Mouse (Mus musculus) ovary, postnatal 36 days (tissue): ENCODE results near the gene Immp2l.

Source experiments
- DNase-seq: peaks from one replicate; pipeline ENCODE4 v3.0.0; 2022; ENCODE audit warnings: low spot score, mixed read lengths

Immp2l gene

DNA sequence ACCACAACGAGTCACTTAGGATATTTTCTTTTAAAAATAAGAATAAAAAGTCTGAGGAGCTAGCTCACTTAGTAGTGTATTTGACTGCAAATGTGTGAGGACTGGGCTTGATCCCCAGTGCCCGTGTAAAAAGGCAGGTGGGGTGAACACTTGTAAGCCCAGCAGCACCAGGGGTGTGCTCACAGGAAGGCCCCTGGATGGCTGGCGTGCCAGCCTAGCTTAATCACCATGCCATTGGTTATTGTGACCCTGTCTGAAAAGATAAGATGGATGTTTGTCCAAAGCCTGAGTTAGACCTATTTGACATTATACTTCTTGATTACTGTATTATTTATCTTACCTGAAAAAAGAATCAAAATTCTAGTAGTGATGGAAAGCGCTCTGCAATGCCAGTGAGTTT is 161.2 kb downstream of the Immp2l start:
- no peak for DNase-seq

DNA sequence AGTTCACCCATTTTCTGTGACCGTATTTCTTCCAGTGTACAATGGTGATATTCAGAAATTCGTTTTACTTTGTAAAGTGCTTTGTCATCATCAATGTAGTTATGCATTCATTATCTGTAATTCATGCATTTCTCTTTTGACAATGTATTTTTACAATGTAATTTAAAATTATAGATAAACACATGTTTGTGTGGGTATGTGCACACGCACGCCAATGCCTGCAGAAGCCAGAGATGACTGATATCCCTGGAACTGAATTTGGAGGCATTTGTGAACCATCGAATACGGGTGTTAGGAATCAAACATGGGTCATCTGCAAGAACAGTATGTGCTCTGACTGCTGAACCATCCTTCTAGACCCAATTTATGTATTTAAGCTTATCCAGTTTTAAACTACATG is 161.6 kb downstream of the Immp2l start:
- DNase-seq = no peak

DNA sequence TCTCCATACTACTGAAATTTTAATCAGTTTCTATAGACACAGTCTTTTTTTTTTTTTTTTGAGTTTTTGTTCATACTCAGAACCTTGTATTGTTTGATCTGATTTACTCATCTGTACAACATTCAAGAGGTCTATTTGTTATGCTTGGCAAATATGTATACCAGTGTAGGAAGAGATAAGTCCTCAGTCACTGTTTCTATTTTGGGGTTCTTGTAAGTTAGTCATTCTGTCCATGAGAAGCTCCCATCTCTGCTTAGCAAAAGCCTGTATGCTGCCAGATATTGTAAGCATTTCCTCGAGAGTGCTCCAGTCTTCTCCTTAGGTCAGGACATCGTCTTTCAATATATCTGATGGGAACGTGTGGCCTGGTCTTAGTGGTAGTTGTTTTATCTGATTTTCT is 168.9 kb downstream of the Immp2l start:
- DNase-seq = no peak

DNA sequence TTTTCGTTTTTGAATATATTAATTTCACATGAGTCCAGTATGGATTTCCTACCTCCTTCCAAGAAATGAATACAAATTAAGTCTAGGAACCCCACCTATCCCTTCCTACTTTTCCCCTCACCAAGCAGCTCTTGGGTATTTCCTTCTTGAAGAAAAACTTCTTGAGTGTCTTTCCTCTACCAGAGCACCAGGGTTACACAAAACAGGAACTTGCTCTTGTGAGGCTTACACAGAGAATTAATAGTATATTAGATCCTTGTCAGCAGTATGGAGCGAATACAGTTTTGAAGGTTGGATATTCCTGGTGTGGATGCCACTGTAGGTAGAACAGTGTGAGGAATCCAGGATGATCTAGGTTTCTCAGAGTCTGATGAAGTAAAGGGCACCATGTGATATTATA is 172.5 kb downstream of the Immp2l start:
- no peak for DNase-seq

DNA sequence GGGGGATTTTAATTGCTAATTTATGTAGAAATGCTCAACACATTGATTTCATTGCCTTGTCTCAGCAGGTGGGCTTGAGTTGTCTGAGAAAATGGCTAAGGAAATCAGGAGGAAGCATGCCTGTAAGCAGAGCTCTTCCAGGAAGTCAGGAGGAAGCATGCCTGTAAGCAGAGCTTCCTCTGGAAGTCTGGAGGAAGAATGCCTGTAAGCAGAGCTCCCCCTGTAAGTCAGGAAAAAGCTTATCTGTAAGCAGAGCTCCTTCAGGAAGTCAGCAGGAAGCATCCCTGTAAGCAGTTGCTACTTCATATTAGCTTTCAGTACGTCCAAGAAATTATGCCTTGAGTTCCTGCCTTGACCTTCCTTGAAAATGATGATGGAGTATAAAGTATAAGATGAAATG is 191.3 kb downstream of the Immp2l start:
- DNase-seq = no peak

DNA sequence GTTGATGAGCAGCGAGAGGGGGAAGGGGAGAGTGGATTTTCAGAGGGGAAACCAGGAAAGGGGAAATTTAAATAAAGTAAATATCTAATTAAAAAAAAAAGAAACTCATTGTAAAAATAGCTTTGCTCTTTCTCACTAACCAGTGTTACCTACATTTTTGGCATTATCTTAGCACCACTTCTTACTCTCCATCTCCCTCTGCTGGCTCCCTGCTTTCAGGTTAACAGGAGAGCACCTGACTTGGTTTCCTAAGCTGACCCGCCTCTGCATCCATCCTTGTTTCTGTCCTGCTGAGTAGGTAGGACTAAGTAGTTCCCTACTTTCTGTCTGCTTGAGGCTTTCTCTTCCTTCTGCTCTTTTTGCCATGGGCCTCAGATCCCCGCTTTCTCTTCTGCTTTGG is 198.0 kb downstream of the Immp2l start:
- DNase-seq = no peak

DNA sequence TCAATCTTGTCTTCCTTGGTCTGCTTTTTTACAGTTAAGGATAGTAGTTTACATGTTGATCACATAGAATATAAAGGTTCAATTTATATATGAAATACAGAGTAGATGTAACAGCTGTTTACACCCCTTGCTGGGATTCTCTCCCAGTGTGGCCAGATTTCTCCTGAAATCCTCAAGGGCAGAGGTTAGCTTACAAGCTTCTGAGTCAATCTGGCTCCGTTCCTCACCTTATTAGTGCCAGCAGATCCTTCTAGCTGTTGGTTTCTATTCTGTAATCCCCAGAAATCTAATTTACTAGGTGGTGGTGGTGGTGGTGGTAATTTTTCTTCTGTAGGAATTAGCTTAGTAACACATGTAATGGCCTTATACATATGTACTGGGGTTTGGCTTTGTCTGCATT is 199.8 kb downstream of the Immp2l start:
- DNase-seq = no peak

DNA sequence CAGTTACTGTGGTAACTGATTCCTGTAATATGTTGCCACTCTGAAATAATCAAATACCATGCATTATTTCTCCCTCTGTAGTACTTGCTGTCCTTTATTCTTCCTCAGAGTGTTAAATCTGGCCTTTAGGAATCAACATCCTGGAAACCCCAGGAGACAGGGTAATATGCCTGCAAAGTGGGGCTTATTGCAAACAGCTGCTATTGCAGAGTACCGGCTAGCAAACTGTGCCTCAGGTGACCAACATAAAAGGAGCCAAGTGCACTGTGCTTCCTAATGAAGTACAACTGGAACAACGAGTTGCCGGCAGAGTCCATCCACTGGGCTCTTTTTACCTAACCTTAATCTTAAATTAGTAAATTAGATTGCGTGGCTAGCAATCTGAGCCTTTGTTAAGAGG is 200.6 kb downstream of the Immp2l start:
- DNase-seq = no peak

DNA sequence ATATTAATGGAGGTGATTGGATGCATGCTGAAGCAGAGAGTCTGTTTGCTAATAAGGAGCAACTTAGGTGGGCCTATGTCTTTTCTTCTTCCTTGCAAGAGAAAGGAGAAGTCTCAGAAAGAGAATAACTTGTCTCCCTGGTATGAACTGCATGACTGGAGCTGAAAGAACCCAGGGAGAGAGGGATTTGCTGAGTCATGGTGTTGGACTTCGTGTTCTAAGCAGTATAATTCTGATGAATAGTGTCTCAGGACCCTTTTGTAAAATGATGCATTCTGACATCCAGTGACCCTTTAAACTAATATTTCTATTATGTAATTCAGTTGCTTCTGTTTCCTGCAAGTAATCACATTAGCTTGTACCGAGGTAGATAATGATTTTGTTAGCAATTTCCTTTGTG is 208.1 kb downstream of the Immp2l start:
- no peak for DNase-seq

DNA sequence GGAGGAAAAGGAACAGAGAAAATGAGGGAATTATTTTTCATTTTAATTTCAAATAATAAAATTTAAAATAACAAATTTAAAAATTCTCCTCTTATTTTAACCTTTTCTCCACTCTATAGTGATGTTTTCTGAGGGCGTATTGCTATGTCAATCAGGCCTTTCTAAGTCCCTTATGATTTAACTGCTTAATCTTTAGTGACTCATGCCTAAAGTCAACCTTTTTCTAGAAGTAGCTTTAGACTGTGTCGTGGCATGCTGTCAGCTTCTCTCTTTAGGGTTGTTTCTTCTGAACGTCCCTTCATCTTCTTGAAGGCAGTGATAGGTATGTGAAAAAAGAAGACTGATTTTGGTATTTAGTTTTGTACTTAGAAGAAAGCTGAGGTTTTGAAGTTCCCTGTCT is 214.0 kb downstream of the Immp2l start:
- DNase-seq = no peak

DNA sequence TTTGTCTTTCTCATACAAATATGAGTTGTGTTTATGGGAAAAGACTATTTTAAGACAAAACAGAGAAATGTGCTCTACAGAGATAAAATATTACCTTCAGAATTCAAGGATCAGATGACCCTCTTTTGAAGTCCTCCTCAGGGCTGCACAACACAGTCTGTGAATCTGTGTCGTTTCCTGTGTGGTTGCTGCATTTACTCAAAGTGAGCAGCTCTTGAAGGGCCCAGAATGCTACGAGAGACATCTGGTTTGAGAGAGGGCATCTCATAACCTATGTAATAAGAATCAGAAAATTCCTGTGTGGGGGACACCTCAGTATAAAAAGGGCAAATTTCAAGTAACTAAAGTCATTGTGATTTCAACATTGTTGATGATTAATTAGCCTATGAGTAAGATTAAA is 217.3 kb downstream of the Immp2l start:
- DNase-seq = no peak

DNA sequence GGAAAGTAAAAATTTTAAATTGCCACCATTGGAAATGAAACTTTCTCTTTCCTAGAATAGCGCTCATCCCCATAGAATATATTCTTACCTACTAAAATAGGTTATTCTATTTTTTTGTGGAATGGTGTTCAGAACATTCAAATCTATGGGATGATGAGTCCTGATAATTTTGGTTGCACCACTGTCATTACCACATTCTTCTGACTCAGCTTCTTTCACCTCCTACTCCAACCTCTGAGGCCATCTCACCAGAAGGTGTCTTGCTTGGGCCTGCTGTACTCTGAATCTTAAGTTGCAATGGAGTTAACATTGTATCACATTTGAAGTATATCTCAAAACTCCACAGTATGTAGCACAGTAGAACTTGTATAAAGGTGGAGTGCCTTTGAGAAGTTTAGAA is 224.4 kb downstream of the Immp2l start:
- DNase-seq = no peak

DNA sequence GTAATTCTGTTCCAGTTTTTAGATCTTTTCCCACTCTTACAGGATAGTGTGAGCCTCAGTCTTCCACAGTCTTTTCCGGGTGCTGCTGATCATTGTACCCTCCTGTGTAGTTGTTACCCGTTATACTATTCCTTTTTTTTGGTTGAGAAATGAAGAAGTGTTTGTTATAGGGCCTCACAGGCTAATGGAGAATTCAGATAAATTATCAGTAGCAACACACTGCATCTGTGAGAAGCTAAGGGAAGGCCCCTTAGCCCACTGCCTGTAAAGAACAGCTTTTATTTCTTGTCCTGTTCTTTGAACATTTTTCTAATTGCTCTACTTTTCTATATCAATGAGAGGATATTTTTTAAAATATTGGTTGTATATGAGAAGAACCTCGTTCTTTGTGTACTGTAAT is 226.2 kb downstream of the Immp2l start:
- no peak for DNase-seq

DNA sequence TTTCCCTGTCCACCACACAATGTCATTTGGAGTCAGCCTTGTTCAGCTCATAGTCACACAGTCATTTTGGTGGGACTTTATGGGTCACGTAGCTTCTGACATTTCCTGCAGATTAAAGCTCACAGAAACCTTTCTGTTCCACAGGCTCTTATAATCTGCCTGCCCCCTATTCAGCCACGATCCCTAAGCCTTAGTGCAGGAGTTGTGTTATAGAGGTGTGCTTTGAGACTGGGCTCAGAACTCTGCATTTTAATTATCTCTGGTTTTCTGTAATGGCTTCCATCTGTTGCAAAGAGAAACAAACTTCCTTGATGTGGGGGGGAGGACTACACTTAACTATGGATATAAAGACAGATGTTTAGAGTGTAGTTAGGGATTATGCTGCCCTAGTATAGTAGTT is 234.0 kb downstream of the Immp2l start:
- DNase-seq = no peak

DNA sequence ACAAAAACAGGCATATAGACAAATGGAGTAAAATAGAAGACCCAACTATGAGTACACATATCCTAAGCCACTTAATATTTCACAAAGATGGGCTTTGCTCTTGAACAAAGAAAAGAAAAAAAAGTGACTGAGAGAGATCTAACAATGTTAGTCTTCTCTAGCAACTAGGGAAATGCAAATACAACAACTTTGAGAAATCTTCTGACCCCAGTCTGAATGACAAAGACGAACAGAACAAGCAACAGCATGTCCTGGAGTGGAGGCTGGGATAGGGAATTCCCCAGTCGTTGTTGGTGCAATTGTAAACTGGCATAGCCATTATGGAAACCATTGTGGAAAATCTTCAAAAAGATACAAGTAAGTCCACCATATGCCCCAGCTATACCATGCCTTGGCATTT is 235.7 kb downstream of the Immp2l start:
- no peak for DNase-seq

DNA sequence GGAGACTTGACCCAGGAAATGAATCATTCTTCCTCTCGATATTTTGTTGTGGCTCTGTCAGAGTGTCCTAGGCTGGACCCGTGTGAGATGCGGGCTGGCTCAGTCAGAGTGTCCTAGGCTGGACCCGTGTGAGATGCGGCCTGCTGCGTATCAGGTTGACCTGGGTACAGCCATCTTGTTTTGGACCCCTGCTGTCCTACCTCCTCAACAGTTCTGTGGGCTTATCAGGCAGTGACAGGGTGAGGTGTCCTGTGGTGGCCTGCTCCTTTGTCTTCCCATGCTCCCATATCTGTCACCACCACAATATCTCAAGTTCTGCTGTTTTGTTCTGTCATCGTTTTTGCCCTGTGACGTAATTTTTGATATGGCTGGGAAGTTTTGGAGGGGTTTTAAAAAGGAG is 250.2 kb downstream of the Immp2l start:
- DNase-seq = no peak

DNA sequence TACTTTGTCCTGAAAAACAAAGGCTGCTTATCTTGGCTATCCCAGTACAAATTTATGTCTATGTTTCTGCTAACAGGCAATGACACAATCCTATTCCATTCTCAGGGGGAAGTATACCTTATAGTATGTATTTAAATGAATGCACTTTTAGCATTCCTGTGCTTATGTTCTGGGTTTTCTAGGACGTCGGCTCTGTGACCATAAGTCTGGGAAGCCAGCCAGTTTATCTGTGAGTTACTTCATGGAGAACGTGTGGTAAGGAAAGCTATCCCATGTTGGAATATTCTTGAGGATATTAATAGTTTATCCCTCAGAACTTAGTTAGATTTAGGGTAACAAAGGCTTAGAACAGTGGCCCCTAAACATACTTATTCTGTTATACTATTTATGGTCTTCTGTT is 251.5 kb downstream of the Immp2l start:
- DNase-seq = no peak

DNA sequence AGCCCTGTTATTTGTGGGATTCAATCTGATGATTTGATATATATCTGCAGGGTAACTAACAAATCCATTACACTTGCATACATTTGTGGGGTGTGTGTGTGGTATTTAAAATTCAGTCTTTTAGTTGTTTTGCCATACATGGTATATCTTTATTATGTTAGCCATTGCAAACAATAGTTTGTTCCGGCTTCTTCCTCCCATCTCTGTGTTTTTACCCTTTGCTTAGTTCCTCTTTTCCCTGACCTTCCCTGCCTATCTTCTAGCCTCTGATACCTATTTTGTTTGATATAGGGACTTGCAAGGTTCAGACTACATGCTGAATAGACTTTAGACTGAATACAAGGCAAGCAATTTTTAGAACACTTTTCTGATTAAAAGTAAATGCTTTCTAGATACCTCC is 254.0 kb downstream of the Immp2l start:
- no peak for DNase-seq

DNA sequence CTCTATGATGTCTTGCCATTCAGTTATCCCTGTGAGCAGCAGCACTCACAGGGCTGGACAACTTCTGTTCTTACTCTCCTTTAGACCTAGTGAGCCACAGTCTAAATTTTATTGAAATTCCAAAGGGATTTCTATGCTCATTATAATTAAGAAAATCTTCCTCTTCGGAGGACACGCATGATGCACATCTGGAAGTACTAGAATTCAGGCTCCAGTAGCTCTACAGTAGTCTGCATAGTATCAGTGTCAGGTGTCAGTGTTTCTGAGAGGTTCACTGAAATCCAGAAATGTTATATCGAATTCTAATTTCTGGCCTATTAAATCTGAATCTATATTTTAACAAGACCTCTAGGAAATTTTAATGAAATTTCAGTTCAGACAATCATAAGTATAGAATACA is 265.2 kb downstream of the Immp2l start:
- DNase-seq = no peak

DNA sequence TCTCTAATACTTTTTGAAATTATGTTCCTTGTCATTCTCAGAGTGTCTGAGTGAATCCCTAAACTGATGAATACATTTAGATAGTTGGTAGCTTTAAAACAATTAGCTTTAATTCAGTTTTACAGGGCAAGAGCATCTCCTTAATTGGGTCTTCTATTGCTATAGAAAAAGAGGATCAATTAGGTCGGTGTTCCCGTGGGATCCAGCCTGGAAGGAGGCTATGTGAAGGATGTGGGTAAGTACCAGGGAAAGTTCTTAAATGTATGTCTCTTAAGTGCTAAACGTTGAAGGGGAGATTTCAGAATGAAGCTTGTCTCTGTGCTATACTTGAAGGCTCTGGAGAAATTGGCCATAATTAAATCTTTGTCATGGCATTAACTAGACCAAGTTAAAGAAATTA is 283.1 kb downstream of the Immp2l start:
- no peak for DNase-seq

DNA sequence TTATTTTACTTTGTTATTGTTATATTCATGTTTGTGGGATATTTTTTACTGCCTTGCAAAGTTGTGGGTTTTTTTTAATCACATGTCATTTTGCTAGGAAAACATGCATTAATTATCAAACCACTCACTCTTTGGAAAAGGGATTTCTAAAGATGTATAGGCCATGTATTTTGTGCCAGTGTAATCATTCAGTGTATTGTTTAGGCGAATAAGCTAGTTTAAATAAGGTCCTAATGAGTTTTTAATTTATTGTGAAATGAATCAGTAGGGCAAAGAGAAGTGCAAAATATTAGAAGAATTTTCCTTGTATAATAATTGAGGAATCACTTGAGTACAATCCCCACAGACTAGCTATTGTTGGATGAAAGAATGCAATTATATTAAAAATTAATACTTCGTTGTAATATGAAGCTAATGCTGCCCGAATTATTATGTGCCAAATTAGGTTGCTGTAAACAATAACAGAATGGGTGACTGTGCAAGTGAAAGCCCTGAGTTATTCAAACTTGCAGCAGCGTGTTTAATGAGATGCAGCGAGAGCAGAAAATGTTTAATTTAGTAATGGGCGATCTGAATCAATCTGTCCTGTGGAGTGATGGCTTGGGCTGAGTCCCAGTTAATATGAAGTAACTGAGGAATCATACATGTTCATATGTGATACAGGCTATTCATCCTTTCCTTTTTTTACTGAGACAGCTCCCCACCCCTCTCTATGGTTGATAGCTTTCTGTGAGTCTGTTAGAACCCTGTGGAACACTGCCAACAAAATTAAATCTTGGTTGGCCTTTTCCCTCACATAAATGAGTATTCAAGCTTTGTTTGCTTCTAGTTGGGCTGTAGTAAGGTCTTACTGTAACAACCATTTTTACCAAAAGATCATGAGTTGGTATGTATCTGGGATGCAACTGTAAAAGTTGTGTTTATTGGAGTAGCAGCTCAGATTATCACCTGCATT is 285.1 kb downstream of the Immp2l start:
- DNase-seq = no peak

DNA sequence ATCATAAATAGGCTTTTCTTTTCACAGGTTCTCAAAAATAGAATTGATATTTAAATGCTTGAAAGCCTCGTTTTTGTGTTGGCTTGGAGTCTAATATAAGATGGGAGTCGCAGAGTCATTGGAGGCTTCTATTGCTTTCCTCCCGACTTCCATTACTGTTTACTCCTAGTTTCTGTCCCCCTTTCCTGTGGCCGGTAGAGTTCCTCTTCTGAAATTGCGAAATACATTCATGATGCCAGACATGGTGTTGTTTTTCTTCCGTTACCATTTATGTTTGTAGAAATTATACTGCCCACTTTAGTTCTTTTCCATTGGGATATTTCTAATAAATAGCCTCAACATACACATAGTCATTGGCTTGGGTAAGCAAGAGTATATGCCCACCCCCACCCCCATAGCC is 289.5 kb downstream of the Immp2l start:
- DNase-seq = no peak

DNA sequence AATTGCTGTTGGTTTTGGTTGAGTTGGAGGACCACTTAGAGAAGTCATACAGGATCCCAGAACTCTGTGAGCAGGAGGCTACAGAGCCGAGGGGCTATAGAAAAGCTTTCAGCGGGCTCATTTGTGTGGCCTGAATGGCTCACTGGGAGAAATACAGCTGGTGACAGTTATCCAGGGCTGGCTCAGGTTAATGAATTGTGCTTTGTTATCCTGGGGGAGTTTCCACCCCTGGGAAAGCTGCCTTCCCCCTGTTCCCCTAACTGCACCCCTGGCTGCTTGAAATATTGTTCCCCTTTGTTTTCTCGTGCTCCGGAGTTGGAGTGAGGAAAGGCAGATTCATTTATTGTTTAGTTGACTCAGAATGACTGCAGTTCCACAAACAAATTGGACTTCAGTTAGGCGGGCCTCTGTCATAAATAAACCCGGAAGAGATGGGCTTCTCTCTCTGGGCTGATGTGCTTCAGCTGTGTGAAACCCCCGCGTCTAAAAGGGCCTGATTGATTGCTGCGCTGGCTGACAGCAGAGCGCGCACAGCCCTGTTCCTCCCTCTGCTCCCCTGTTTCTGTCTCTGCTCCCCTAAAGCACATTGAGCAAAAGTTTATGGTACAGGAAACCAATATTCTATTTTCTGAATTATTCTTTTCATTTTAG is 291.0 kb downstream of the Immp2l start:
- DNase-seq = no peak

DNA sequence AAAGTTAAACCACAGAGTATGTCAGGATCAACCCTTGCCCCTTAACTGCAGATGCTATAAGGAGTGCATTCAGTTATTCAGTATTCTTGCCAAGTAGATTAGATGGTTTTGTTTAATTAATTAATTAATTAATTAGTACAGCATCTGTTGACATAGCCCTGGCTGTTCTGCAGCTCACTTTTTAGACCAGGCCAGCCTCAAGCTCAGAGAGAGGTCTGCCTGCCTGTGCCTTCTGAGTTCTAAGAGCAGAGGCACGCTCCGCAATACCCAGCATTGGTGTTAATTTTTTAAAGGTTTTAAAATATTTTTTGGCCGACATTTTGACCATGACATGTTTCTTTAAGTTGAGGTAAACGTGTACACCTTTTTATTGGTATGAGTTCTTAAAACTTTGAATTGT is 292.0 kb downstream of the Immp2l start:
- no peak for DNase-seq
